Mouse (Mus musculus) ovary, postnatal 36 days (tissue): ENCODE results near the gene Ass1.
"Not testable (repeated sequence)": the region's sequence is repeated elsewhere in the genome, so short reads cannot be mapped to it uniquely, and the experiment has no call there.

ENCODE experiments used
- DNase-seq: peaks from one replicate; pipeline ENCODE4 v3.0.0; 2022; ENCODE audit warnings: low spot score, mixed read lengths

The Ass1 gene

DNA sequence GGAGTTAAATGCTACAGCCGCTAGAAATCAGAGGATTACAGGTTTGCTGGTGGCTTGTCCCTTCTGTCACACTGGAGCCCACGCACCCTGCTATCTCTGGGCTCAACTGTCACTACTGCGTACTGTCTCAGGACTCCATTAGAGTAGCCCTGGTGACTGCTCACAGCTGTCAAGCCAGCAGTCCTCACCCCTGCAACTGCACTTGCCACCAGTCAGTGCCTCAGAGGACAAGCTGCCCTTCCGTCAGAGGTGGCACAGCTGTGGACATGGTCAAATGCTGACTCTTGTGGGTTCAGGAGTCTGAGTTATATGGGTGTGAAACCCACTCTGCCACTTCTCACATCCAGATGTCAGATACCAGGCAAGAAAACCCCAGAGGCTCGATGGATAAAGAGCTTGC is 68.7 kb downstream of the Ass1 start:
- no peak for DNase-seq

DNA sequence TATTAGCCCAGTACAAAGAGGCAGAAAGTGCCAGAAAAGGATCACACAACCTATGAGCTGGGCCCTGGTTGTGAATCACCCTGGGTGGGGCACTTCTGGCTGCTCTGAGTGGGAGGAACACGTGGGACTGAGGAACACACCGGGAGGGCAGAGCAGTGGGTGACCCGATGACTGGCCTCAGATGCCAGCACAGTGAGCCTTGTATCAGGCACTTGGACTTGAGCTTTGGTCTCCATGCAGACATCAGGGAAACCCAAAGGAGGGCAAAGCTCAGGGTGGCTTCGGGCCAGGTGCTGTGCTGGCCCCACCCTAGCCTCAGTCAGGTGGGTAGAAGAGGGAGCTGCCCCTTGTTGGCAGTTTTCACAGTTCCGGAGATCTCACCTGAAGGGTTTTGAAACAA is 71.6 kb downstream of the Ass1 start:
- DNase-seq, result no peak

DNA sequence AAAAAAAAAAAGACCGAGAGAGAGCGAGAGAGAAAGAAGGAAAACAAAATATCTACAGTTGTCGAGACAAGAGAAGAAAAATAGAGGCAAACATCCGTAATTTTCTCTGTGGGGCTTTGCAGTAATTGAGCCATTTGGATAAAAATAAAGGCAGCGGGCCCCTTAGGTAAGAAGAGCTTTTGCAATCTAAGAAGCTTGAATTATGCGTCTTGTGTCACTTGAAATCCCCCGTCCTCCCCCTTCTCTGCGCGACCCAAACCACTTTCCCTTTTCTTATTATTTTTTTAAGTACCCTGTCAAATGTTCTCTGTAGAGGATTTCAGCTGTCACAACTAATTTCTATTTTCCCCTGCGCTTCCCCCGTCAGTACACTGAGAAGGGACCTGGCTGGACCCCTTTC is 77.7 kb downstream of the Ass1 start:
- DNase-seq, result no peak

DNA sequence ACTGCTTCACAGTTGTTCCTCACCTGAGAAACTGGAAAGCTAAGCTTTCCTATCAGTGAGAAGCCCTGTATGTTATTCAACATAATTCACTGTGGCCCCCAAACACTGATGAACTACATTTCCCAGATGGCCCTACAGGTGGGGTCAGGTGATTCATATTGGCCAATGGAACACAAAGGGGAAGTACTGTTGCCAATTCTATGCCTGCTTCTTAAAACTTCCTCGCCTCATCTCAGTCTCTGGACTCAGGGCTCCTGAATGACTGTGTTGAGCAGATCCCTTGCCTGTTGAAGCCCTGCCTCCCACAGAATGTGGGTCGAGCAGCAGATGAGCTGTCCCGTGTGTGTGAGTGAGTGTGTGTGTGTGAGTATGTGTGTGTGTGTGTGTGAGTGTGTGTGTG is 80.5 kb downstream of the Ass1 start:
- DNase-seq, result no peak

DNA sequence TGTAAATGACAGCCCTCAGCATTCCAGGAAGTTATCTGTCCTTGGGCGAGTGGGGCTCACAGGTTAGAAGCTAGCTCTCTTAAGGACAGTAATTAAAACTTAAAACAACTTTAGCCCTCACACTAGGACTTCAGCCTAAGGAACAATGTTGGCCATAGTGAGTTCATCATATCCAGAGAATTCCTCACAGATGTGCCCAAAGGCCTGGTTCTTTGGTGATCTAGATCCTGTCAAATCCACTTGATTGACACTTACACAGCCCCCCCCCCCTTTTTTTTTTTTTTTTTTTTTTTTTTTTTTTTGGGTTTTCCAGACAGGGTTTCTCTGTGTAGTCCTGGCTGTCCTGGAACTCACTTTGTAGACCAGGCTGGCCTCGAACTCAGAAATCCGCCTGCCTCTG is 81.3 kb downstream of the Ass1 start:
- not testable (repeated sequence) for DNase-seq

DNA sequence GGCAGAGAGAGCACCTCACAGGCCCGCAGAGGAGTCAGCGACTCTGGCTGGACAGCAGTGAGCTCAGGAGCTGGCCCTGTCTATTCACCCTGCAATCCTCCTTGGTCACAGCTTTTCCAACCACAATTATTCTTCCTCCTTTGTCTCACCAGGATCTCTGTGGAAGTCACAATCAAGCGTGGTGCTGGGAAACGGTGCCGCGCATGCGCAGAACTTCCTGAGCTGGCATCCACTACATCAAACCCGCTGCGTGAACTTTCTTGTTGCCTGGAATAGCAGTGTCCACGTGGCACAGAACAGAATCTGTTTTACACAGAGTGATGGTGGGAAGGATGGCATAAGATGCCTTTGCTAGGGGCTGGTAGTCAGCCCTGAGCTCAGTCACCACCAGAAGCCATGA is 82.0 kb downstream of the Ass1 start:
- no peak for DNase-seq

DNA sequence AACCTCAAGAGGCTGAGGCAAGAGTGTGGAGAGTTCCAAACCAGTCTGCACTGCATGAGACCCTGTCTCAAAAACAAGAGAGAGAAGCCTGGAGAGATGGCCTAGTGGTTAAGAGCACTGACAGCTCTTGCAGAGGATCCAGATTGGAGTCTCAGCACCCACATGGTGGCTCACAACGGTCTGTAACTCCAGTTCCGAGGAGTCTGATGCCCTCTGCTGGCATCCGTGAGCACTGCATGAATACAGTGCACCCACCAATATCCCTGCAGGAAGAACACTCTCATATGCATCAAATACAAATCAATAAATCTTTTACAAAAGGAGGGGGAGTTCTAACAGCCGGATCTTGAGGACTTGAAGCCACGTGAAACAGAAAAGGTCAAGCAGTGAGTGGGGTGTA is 84.6 kb downstream of the Ass1 start:
- no peak for DNase-seq
